Mouse (Mus musculus) retina, postnatal 7 days (tissue): ENCODE results near the gene Urad.

ENCODE experiments used
- DNase-seq: peaks from one replicate; pipeline ENCODE4 v3.0.0-alpha.2; 2012; ENCODE audit warnings: low read depth, low spot score

The Urad gene

DNA sequence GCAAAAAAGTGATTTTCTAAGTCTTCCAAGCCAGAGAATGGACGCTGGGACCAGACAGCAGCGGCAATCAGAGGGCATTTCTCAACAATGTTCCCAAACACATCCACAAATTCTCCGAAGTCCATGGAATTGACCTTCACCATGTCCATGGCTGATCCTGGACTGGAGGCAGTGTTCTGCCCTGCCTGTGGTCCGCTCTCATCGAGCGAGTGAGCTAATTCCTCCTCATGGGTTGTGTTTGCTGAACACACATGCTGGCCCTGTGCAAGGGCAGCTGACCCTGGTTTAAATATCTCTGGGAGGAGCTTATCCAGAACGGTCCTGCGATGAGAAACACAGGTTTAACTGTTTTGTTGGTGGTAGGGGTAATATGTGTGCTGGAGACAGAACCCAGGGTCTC, at the start of gene Urad:
TSS of gene Urad (minus strand) at position 258 of the 400 bp plus-strand sequence.
- no peak for DNase-seq

DNA sequence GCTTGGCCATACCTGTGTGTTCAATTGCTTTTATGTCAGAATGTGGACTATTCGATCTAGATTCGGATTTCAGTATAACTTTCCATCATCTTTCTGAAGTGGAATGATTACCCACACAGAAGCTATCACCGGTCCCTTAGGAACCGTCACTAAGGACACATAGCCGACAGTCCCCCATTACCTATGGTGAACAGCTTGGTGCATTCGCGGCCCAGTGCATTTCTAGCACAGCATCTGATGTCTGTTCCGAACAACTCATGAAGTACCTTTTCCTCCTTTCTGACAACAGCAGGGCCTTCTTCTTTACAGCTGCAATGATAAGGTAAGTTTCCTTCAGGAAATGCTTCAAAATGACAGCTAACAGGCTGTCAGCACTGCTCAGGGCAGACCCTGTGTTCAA, 48.0 kb upstream of the Urad start:
- DNase-seq: no peak

DNA sequence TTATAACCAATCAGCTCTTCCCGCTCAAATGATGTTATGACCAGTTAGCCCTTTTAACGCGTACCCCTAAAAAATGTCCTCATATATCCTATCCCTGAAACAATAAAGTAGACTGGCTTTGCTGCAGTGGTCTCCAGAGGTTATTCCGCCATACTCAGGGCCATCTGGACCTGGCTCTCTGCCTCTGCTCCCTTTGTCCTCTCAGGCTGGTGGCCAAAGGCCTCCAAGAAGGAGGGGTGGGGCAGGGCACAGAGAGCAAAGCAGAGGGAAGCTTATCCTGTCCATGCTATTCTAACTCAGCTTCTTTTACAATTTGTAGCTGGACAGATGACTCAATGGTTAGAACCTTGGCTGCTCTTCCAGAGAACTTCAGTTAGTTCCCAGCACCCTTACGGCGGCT, 46.0 kb upstream of the Urad start:
- DNase-seq: no peak

DNA sequence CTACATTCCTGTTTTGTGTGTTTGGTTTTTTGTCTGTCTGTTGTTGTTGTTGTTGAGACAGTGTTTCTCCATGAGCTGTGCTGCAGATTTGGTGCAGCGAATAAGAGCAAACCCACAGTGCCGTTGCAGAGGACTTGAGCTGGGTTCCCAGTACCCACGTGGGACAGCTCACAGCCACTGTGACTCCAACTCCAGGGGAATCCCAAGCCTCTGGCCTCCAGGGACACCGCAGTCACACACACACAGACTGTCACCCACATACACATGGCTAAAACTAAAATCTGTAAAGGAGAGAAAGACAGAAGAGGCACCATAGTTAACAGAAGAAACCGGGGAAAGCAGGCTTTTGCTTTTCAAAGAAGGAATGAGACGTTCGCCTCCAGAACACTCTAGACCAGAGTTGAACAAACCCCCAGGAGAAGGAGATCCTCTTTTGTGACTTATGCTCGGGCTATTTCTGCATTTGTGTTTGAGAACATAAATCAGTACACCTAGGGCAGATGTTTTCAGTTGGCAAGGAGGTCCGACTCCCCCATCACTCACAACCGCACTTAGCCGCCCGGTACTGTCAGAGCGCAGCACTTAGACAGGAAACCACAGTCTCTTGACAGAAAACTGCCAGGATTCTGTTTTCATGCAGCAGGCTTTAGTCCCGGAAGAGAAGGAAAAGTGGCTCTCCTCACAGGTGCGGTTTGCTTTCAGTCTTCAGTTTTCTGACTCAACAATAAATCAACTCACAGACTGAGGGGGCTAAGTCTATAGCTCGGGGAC, 43.9 kb upstream of the Urad start:
- DNase-seq: no peak

DNA sequence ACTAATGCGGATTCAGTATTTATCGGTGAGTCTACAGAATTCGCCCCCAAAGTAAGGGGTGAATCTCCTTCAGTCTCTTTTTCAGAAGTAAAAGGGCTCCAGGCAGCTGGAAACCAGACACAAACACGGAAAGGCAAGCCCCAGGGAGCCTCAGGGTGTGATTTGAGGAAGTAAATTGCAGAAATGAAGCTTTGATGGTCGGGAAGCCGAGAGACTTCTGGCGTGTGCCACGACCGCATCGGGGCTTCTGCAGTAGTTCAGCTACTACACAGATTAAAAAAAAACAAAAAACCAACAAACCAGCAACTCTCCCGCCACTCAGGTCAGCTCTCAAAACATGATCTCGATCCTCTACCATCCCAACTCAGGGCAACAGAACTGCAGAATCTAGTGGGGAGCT, 40.8 kb upstream of the Urad start:
- no peak for DNase-seq

DNA sequence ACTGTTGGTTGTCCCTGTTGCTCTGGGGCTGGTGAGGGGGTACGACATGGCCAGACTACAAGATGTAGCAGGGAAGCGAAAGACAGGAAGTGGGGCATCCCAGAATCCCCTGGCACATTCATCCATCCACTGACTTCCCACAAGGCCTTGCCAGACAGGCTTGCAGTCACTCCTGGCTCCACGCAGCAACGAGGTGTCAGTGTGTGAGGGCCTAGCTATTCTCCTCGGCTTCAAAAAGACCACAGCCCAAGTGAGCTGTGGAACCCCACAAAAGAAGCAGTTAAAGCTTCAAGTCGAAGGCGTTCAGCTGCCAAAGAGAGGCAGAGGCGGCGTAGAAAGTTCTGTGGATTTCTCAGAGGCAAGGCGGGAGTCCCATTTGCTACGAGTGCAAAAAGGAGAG, 36.2 kb upstream of the Urad start:
- no peak for DNase-seq

DNA sequence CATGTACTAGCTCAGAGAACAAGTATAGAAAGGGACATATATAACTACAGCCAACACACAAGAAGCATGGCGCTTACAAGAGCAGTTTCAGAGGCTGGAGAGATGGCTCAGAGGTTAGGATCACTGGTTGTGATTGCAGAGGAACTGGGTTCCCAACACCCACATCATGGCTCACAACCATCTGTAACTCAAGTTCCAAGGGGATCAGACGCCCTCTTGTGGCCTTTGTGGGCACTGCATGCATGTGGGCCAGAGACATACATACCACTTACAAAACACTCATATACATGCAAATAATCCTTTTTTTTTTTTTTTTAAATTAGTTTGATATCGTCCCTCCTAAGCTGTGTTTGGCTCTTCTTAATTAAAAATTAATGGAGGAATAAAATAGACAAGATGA, 35.3 kb upstream of the Urad start:
- DNase-seq: no peak

DNA sequence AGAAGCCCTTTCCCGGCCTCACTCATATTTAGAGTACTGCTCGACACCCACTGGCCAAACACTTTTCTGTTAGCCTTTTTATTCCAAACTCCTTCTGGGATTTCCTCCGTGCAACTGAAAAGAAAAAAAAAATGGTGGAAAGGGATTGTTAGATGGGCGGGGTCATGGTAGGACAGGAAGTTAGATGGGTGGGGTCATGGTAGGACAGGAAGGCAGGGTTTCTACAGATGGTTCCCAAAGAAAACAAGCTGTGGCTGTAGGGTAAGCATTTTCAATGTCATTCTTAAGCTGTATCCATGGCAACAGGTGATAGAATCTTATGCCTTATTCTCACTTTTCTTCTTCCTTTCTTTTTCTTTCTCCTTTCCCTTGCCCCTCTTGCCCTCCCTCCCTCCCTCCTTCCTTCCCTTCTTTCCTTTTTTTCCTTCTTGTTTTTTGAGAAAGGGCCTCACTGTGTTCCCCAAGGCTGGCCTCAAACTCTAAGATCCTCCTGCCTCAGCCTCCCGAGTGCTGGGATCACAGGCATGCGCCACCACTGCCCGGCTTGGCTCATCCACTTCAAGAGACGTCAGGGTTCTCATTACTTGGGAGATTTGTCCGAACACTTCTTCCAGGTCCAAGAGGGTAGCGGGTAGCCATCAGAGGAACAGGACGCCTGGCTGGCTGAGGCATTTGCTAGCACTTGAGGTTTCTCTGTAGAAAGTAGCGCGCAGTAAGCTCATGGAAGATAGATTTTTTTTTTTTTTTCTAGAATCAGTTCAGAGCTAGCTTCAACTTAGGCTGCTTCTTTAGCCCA, 34.2 kb upstream of the Urad start:
- DNase-seq: no peak

DNA sequence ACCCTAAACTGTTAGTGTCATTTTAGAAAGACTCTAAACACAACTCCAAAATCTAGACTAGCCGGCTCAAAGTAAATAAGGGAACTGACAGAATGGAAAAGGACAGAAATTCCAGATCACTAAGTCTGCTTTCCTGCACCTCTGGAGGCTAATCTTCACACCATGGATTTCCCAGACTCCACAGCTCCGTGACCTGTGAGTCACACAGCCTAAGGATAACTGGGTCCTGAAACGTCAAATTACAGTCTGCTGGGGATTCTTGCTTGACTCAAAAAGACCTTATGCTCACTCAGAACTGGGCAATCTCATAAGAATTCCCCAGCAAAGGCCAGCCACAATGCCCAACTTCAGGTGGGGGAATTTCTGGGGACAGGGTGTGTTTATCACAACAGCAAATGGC, 33.5 kb upstream of the Urad start:
- DNase-seq: no peak

DNA sequence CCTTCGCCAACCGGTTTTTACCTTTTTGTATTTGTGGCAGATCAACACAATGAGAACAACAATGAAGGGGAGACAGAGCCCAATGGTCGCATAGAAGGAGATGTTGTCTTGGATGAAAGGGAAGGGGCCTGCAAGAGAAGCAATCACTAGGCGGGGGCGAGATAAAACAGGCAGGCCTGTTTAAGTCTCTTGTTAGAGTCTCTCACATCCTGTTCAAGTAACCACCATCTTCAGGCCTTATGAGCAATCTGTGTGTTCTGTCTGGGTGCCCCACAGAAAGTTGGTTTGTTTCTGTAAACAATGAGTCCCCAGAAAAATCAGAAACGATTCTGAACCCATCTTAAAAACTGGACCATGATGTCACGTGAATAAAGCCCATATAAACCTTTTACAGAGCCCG, 32.7 kb upstream of the Urad start:
- DNase-seq: no peak

DNA sequence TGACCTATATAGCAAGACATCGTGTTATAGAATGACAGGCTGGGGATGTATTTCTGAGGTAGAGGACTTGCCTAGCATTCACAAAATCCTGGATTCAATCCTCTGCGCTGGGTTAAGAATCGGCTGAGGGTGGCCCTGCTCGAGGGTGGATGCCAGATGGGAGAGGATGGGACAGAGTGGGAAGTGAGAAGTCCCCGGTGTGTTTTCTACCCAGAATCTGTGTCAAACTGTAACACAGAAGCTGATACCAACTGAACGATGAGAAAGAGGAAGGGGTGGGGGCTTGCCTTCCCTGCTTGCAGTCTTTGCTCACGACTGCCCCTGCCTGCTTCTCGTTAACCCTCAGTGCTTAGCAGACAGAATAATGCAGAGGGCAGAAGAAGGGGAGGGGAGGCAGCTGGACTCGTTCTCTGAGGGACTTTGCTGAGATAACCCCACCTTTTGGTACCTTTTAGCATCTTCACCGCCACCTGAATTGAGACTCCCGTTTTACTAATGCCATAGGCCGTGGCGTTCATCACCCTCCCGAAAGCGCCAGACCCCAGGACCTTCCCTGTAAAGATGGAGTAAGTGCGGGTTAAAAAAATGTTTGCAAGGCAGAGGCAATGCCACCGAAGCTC, 32.0 kb upstream of the Urad start:
- no peak for DNase-seq

DNA sequence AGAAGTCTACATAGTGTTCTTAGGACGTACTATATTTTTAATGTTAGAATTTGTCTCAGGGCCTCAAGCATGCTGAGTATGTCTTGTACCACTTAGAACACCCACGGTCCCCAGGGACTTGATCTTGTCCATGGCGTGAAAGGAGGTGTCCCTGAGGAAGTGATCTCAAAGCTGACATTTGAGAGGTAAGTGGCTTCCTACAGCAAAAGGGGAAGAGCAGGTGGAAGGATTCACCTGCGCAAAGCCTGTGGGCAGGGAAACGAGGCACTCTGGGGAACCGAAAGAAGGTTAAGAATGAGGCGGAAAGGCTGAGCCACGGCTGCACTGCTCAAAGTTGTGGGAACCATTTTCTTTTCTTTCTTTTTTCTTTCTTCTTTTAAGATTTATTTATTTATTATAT, 29.7 kb upstream of the Urad start:
- no peak for DNase-seq

DNA sequence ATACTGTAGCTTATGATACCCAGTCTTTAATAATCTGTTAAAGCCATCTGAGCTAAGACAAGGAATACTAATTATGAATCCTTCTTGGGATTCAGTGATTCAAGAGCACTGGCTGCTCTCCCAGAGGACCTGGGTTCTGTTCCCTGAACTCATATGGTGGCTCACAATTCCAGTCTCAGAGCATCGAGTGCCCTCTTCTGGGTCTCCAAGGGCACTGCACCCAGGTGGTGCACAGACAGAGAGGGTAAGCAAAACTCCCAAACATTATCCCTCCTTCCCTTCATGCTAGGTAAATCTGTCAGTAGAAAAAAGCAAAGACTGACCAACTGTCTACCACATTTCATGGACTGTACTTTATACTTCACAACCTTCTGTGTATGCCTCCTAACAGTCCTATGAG, 23.7 kb upstream of the Urad start:
- no peak for DNase-seq

DNA sequence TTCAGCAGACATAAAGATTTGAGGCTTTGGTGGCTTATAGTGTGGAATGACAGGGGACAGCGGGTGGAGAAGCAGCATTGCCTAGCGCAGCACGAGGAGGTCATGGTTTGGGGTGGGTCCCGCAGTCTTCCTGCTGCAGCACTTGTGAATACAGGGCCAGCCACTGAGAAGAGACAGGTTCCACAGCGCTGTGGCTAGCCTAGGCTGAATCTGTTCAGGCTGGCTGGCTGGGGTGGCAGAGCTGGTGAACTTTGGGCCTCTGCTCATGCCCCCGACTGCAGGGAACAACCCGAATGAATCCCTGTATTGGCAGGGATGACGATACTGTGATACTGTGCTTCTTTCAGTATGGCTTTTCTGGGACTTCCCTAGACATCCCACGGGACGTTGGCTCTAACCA, 21.7 kb upstream of the Urad start:
- DNase-seq: no peak

DNA sequence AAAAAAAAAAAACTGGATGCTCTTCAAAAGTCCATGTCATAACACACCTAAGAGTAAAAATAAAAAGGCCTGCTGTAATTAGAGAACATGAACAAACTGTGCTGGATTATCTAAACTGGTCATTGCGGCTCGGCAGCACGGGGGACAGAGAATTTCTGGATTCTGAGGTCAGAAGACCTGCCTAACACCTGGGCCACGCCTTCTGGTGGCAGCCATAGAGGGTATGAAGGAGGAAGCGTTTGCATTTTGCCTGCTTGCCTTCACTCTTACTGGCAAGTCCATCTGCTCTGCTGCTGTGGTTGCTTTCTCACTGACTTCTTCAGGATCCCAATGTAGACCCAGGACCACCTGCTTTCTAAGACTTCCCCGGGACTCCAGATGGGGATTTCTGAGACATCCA, 20.7 kb upstream of the Urad start:
- no peak for DNase-seq

DNA sequence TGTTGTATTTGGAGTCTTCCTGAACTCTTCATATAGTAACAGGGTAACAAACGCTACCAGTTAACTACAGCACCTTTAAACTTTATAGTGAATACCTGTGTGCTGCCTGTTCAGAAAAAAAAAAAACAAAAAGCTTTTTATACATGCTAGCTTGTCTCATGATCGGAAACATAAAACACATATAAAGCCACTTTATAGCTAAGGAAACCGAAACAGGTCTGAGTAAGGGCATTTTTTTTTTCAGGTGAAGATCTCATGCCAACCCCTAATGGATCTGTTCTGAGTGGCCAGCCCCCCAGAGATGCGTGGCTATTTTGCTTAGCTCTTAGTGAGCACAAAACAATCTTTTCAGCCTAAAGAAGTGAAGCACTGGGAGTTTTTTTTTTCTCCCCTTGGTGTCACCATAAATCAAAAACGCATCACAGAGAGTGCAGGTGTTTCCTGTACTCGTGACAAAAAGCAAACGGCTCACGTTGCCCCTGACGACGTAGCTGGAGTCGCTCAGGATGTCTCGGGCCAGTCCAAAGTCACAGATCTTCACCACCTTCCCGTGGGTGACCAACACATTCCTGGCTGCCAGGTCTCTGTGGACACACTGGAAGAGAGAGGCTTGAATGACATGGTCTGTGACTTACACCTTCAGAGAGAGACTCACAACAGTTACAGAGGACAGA, 18.6 kb upstream of the Urad start:
- no peak for DNase-seq

DNA sequence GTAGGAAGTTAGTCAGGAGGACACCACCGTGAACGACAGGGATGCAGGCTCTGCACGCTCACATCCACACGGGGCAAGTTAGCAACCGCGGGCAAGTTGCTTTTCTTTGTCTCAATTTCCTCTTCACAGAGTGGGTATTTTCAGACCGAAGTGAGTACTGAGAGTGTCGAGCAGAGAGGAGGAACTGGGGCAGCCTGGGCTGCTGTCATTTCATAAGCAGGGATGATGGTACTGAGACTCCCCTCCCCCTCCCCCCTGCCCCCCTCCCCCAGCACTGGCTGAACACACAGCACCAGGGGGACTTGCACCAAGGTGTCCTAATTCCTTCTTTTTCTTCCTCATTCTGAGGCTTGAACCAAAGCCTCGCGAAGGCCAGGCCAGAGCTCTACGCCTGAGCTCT, 17.3 kb upstream of the Urad start:
- DNase-seq: no peak

DNA sequence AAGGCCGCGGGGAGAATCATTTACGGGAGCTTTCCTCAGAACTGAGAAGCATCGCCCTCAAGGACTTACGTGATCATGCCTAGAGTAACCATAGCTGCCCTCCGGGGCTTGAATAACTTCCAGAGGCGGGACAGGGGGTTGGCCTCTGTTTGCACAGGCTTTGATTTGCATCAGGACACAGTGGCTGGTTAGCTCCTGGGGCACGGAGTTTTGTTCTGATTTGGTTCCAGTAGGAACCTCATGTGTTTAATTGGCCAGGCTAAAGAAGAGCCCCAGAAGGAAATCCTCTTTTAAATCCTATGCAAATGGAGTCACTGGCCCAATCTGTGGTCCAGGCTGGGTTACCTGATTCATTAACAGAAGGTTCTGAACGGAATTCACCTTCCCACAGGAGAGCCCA, 16.7 kb upstream of the Urad start:
- DNase-seq: no peak

DNA sequence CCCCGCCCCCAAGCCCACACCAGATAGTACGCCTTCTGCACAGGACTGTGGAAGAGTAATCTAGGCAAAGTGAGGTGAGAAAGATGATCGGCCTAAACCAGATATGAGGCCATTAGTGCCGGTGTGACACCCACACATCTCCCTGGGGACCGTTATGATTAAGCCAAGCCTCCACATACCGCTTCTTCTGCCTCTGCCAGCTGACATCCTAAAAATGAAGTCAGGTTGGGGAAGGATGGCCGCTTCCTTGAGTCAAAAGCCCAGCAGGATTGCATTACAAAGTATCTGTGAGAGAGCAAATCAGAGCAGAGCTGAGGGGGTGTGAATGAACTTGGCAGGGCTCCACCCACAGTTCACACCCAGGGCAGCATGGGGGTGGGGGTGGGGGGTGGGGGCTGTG, 10.5 kb upstream of the Urad start:
- no peak for DNase-seq

DNA sequence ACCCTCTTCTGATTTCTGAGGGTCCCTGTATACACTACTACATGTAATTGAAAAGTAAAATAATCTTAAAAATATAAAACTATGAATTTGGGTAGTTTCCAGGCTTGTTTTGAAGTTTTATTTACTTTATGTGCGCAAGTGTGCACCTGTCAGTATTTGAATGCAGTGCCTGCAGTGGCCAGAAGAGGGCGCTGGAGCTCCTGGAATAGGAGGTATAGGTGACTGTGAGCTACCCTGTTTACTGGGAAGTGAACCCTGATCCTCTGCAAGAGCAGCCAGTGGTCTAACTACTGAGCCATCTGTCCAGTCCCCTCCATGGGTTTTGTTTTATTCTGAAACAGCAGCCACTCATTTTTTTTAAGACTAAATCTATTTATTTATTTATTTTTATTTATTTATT, 9.3 kb upstream of the Urad start:
- no peak for DNase-seq

DNA sequence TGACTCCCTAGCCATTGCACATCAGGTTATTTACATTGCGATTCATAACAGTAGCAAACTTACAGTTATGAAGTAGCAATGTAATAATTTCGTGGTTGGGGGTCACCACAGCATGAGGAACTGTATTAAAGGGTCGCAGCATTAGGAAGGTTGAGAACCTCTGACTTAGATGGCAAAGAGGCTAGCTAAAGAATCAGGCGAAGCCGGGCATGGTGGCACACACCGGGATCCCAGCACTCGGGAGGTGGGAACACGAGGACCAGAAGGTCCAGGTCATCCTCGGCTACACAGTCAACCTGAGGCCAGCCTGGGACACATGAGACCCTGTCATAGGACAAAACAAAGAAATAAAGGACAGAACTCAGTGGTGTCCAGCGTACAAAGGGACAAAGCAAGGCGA, 7.7 kb upstream of the Urad start:
- no peak for DNase-seq

DNA sequence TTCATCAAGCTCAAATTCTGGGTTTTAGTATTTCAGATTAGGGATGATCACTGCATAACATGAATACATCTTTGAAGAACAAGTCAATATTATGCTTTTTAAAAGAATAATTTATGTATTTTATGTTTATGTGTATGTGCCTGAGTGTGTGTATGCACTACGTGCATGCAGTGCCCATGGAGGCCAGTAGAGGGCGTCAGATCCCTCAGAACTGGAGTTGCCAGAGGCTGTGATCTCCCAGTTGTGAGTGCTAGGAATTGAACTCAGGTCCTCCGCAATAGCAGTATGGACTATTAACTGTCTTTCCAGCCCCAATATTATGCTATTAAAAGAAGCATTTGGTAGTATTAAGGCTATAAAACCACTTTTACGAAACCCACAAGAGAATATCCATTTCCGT, 5.4 kb upstream of the Urad start:
- no peak for DNase-seq
